Mouse (Mus musculus): ENCODE data around the gene Bricd5.

GRCm38 (mm10) chr17:24449507-24449906 is 24.2 kb upstream of the Bricd5 start:
- TF ChIP-seq GATA1 (IDR thresholded peaks at IDR 0.05; ENCODE audit: low read length) (no peak), TAL1 (IDR thresholded peaks at IDR 0.05; ENCODE audit: low read length) (no peak)

Data from erythroblast, embryonic 14.5 days (primary cell).